Mouse (Mus musculus): Measurements from ENCODE around the gene Ppp1r12b. TPM values are rescaled to one million over a fixed set of nuclear protein-coding genes. Genes with fewer than 3 reads are reported as not detected.

The Ppp1r12b gene
- polyA plus RNA-seq, 1 experiment = 8.9 TPM

- H3K36me3 ChIP-seq (ENCODE audit: control insufficient read depth, insufficient read depth, low read length, poor library complexity, severe bottlenecking) = no peaks in the 10 kb centered on the region
- no peaks in the 10 kb centered on the region for H3K9me3 ChIP-seq (replicated peaks; ENCODE audit: control insufficient read depth, insufficient read depth, low read length, poor library complexity, severe bottlenecking)
- no peaks in the 10 kb centered on the region for H3K4me1 ChIP-seq (ENCODE audit: control insufficient read depth, insufficient read depth, low read length)
- H3K27ac ChIP-seq (ENCODE audit: insufficient read depth, low read length) = no peak overlapping the region
- no peaks in the 10 kb centered on the region for H3K27me3 ChIP-seq (ENCODE audit: control insufficient read depth, insufficient read depth, low read length, poor library complexity, severe bottlenecking)
- TF ChIP-seq CTCF (IDR thresholded peaks at IDR 0.05; ENCODE audit: low read depth, low read length) = no peak
- TF ChIP-seq POLR2A (IDR thresholded peaks at IDR 0.05; ENCODE audit: insufficient read depth, low read length) = no peak
- TF ChIP-seq EP300 (IDR thresholded peaks at IDR 0.05; ENCODE audit: insufficient read depth, low read depth, low read length) = no peak
- H3K4me3 ChIP-seq (ENCODE audit: low read depth, low read length) = no peak overlapping the region
- H3K9ac ChIP-seq (ENCODE audit: low read depth, poor library complexity, severe bottlenecking) = no peak overlapping the region
Observed at GRCm38 (mm10) chr1:134891916-134892315, 63.8 kb downstream of the Ppp1r12b start.

DNA sequence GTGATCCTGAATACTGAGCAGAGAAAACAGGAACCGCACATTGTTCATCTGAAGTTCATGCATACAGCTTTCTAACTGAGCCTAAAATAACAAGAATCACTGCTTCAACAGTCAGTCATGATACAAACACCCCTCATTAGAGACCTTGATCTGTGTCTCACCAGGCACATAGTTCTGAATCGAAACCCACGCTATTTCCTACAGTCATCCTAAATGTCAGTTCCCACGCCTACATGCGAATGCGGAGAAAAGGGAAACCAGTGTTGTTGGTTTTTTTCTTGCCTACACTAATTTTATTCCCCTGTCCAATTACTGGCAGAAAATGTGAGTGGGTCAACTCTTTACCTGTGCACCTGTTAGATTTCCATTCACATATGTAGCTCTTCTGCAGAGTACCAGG is 66.1 kb downstream of the Ppp1r12b start:
- no peak overlapping the region for H3K9ac ChIP-seq (ENCODE audit: low read depth, poor library complexity, severe bottlenecking)
- H3K9me3 ChIP-seq (replicated peaks; ENCODE audit: control insufficient read depth, insufficient read depth, low read length, poor library complexity, severe bottlenecking) = no peaks in the 10 kb centered on the region
- TF ChIP-seq EP300 (IDR thresholded peaks at IDR 0.05; ENCODE audit: insufficient read depth, low read depth, low read length) (no peak), CTCF (IDR thresholded peaks at IDR 0.05; ENCODE audit: low read depth, low read length) (no peak), POLR2A (IDR thresholded peaks at IDR 0.05; ENCODE audit: insufficient read depth, low read length) (no peak)
- no peak overlapping the region for H3K4me3 ChIP-seq (ENCODE audit: low read depth, low read length)
- no peaks in the 10 kb centered on the region for H3K36me3 ChIP-seq (ENCODE audit: control insufficient read depth, insufficient read depth, low read length, poor library complexity, severe bottlenecking)
- peaks cover 2% of the 10 kb centered on the region for H3K4me1 ChIP-seq (ENCODE audit: control insufficient read depth, insufficient read depth, low read length)
- H3K27me3 ChIP-seq (ENCODE audit: control insufficient read depth, insufficient read depth, low read length, poor library complexity, severe bottlenecking) = no peaks in the 10 kb centered on the region; the same call in 1 of the 2 replicates
- H3K27ac ChIP-seq (ENCODE audit: insufficient read depth, low read length) = no peak overlapping the region

DNA sequence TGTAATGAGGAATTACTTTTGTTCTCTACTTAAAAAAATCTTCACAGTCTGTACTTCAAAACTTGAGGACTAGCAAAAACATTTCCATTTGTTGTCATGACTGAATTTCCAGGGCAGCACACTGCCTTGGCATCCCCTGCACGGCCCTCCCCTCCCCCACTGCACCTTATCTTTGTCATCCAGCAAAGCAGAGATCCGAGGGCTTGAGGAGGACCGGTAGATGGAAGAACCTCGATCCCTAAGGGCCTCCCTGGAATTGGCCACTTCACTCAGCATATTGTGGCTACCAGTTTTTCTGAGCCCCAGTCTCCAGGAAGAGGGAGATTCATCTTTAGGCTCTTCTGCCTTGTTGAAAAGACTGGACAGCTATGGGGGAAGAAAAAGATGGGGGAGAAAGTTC is 79.9 kb downstream of the Ppp1r12b start:
- Histone ChIP-seq H3K9ac (ENCODE audit: low read depth, poor library complexity, severe bottlenecking) (no peak overlapping the region), H3K36me3 (ENCODE audit: control insufficient read depth, insufficient read depth, low read length, poor library complexity, severe bottlenecking) (no peaks in the 10 kb centered on the region; the same call in 1 of the 2 replicates), H3K27ac (ENCODE audit: insufficient read depth, low read length) (no peak overlapping the region), H3K4me1 (ENCODE audit: control insufficient read depth, insufficient read depth, low read length) (no peaks in the 10 kb centered on the region), H3K9me3 (replicated peaks; ENCODE audit: control insufficient read depth, insufficient read depth, low read length, poor library complexity, severe bottlenecking) (no peaks in the 10 kb centered on the region), H3K4me3 (ENCODE audit: low read depth, low read length) (no peak overlapping the region), H3K27me3 (ENCODE audit: control insufficient read depth, insufficient read depth, low read length, poor library complexity, severe bottlenecking) (no peaks in the 10 kb centered on the region)
- no peak for TF ChIP-seq EP300 (IDR thresholded peaks at IDR 0.05; ENCODE audit: insufficient read depth, low read depth, low read length)
- no peak for TF ChIP-seq POLR2A (IDR thresholded peaks at IDR 0.05; ENCODE audit: insufficient read depth, low read length)
- no peak for TF ChIP-seq CTCF (IDR thresholded peaks at IDR 0.05; ENCODE audit: low read depth, low read length)

GRCm38 (mm10) chr1:134872678-134873077 is 83.1 kb downstream of the Ppp1r12b start:
- H3K4me1 ChIP-seq (ENCODE audit: control insufficient read depth, insufficient read depth, low read length) = no peaks in the 10 kb centered on the region
- no peak overlapping the region for H3K27ac ChIP-seq (ENCODE audit: insufficient read depth, low read length)
- no peak overlapping the region for H3K9ac ChIP-seq (ENCODE audit: low read depth, poor library complexity, severe bottlenecking)
- H3K27me3 ChIP-seq (ENCODE audit: control insufficient read depth, insufficient read depth, low read length, poor library complexity, severe bottlenecking) = no peaks in the 10 kb centered on the region
- no peaks in the 10 kb centered on the region for H3K9me3 ChIP-seq (replicated peaks; ENCODE audit: control insufficient read depth, insufficient read depth, low read length, poor library complexity, severe bottlenecking)
- H3K4me3 ChIP-seq (ENCODE audit: low read depth, low read length) = no peak overlapping the region
- TF ChIP-seq POLR2A (IDR thresholded peaks at IDR 0.05; ENCODE audit: insufficient read depth, low read length) = no peak
- no peak for TF ChIP-seq CTCF (IDR thresholded peaks at IDR 0.05; ENCODE audit: low read depth, low read length)
- TF ChIP-seq EP300 (IDR thresholded peaks at IDR 0.05; ENCODE audit: insufficient read depth, low read depth, low read length) = no peak
- H3K36me3 ChIP-seq (ENCODE audit: control insufficient read depth, insufficient read depth, low read length, poor library complexity, severe bottlenecking) = no peaks in the 10 kb centered on the region; the same call in 1 of the 2 replicates

- TF ChIP-seq POLR2A (IDR thresholded peaks at IDR 0.05; ENCODE audit: insufficient read depth, low read length) (no peak), CTCF (IDR thresholded peaks at IDR 0.05; ENCODE audit: low read depth, low read length) (no peak), EP300 (IDR thresholded peaks at IDR 0.05; ENCODE audit: insufficient read depth, low read depth, low read length) (no peak)
- no peaks in the 10 kb centered on the region for H3K4me1 ChIP-seq (ENCODE audit: control insufficient read depth, insufficient read depth, low read length)
- H3K9ac ChIP-seq (ENCODE audit: low read depth, poor library complexity, severe bottlenecking) = no peak overlapping the region
- H3K27me3 ChIP-seq (ENCODE audit: control insufficient read depth, insufficient read depth, low read length, poor library complexity, severe bottlenecking) = no peaks in the 10 kb centered on the region
- no peak overlapping the region for H3K4me3 ChIP-seq (ENCODE audit: low read depth, low read length)
- H3K36me3 ChIP-seq (ENCODE audit: control insufficient read depth, insufficient read depth, low read length, poor library complexity, severe bottlenecking) = no peaks in the 10 kb centered on the region
- no peaks in the 10 kb centered on the region for H3K9me3 ChIP-seq (replicated peaks; ENCODE audit: control insufficient read depth, insufficient read depth, low read length, poor library complexity, severe bottlenecking)
- H3K27ac ChIP-seq (ENCODE audit: insufficient read depth, low read length) = no peak overlapping the region
Observed at GRCm38 (mm10) chr1:134866426-134866825, 89.3 kb downstream of the Ppp1r12b start.

DNA sequence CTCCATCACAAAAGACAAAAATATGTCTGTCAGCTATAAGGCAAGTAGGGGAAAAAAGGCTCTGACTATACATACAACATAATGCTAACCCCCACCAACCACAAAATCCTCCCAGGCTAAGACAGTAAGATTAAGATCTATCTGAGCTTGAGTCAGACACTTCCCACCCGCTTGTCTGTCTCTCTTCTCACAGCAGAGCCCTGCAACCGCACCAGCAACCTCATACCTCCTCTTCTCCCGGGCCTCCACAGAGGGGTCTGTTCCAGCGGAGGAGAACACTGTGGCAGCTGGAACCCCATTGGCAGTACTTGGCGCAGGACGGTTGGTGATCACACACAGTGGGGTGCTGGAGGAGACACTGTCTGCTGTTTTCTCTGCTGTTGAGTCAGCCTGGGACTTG is 90.2 kb downstream of the Ppp1r12b start:
- H3K9me3 ChIP-seq (replicated peaks; ENCODE audit: control insufficient read depth, insufficient read depth, low read length, poor library complexity, severe bottlenecking) = no peaks in the 10 kb centered on the region
- no peak overlapping the region for H3K27ac ChIP-seq (ENCODE audit: insufficient read depth, low read length)
- H3K4me1 ChIP-seq (ENCODE audit: control insufficient read depth, insufficient read depth, low read length) = no peaks in the 10 kb centered on the region
- no peaks in the 10 kb centered on the region for H3K36me3 ChIP-seq (ENCODE audit: control insufficient read depth, insufficient read depth, low read length, poor library complexity, severe bottlenecking)
- H3K4me3 ChIP-seq (ENCODE audit: low read depth, low read length) = no peak overlapping the region
- no peak for TF ChIP-seq CTCF (IDR thresholded peaks at IDR 0.05; ENCODE audit: low read depth, low read length)
- no peak for TF ChIP-seq POLR2A (IDR thresholded peaks at IDR 0.05; ENCODE audit: insufficient read depth, low read length)
- TF ChIP-seq EP300 (IDR thresholded peaks at IDR 0.05; ENCODE audit: insufficient read depth, low read depth, low read length) = no peak
- no peaks in the 10 kb centered on the region for H3K27me3 ChIP-seq (ENCODE audit: control insufficient read depth, insufficient read depth, low read length, poor library complexity, severe bottlenecking)
- H3K9ac ChIP-seq (ENCODE audit: low read depth, poor library complexity, severe bottlenecking) = no peak overlapping the region

Data from ES-Bruce4 (cell line).